Mouse (Mus musculus) Patski (cell line): ENCODE data around the gene Fam78a. TPM values are rescaled to one million over a fixed set of nuclear protein-coding genes. Genes with fewer than 3 reads are reported as not detected.

Experiments
- ATAC-seq: fragments of 100-300 bp; one replicate; pipeline ENCODE4 v1.8.0; 2021
- CTCF ChIA-PET: fragments of 350-600 bp; sonication (Branson Sonifier 250); formaldehyde crosslinking; loops from one replicate; lab custom pipeline; 2022; ENCODE audit warnings: inconsistent platforms; lab: Charles Lee
- POLR2A ChIA-PET: fragments of 350-600 bp; sonication (Branson Sonifier 250); formaldehyde crosslinking; loops from one replicate; lab custom pipeline; 2022; ENCODE audit warnings: antibody characterized with exemption, inconsistent platforms; lab: Charles Lee
- DNase-seq: peaks from one replicate; pipeline ENCODE4 v3.0.0-alpha.2; 2011; ENCODE audit warnings: low read depth, low spot score
- H3K27me3 ChIP-seq: fragments of 371-371 bp; one replicate; pipeline ENCODE4 v1.5.1; 2021
- CTCF ChIP-seq: fragments of 100-300 bp; IDR thresholded peaks from one replicate; pipeline ENCODE4 v1.5.1; 2021
- in situ Hi-C: fragments of 300-500 bp; cut with MboI; formaldehyde crosslinking; loops from 3 replicates; pipeline ENCODE4 v1.11.1; 2018; ENCODE audit warnings: low pct_unique_long_range_greater_than_20kb, mixed read lengths
- polyA plus RNA-seq: library from polyadenylated mRNA; unstranded; gene quantifications from one replicate; pipeline ENCODE4 v1.2.3, GENCODE M21; 2021

Fam78a gene
- polyA plus RNA-seq = 0.08 TPM

DNA sequence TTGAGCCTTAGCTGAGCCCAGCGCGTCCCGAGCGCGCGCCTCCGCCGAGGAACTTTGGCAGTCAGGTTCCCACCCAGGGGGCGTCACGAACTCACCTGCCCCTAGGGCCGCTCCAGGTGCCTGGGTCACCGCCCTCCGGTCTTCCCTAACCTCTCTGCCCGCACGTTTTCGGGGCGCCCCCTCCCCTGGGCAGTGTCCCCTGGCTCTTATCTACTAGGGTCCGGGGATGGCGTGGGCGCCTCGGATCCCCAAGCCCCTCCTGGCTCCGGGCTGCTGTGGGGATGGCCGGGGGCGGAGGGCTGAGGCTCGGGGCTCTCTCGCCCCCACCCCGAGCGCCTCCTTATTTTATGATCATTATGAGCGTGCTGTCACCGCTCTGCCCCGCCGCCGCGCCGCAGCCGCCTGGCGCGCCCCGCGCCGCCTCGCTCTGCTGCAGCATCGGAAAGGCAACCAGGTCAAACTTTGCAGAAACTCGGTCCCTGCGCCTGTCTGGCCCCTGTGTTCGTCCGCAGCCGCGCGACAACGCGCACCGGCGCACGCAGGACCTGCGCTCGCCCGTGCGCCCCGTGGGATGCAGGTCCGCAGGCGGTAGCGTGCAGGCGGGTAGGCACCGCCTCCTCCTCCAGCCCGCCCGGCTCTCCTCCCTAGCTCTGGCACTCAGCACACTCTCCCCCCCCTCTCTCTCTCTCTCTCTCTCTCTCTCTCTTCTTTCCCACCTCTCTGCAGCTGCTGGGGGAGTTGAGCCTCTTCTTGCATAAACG lies at the start of gene Fam78a:
Gene Fam78a (minus strand): TSS at position 747 of the 761 bp plus-strand sequence.
- DNase-seq = no peak
- in situ Hi-C loops = no loop called here
- ChIA-PET CTCF (interaction anchor here (1.8 kb wide), 1 partner anchor 15 kb away, joined by 3 read pairs; no protein-coding TSS in a partner anchor), POLR2A (interaction anchor here (0.6 kb wide), 1 partner anchor 153 kb away, joined by 3 read pairs; no protein-coding TSS in a partner anchor)
- ATAC-seq = no peak
- peaks cover 72% of the 10 kb centered on the region for H3K27me3 ChIP-seq
- no peak for TF ChIP-seq CTCF

DNA sequence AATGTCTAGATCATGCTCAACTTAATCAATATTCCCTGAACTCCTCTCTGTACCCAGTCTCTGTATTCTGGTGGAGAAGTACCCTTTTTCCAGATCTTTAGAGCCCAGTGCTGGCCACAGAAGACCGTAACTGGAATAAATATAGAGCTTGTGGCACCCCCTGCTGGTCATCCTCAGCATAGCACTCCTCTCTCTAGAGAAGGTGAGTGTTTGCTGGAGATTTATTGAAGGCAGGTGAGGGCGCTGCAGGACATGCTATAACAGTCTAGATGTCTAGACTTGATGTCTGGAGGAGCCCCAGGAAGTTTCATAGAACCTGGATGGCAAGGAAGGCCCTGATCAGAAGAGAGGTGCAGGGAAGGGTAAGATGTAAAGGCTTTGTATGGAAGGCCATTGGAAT lies 49.4 kb upstream of the Fam78a start:
- in situ Hi-C loops = loop anchor here (5.0 to 10.0 kb wide), 3 partner anchors 61 to 212 kb away; partner anchors contain the start of gene Pomt1

DNA sequence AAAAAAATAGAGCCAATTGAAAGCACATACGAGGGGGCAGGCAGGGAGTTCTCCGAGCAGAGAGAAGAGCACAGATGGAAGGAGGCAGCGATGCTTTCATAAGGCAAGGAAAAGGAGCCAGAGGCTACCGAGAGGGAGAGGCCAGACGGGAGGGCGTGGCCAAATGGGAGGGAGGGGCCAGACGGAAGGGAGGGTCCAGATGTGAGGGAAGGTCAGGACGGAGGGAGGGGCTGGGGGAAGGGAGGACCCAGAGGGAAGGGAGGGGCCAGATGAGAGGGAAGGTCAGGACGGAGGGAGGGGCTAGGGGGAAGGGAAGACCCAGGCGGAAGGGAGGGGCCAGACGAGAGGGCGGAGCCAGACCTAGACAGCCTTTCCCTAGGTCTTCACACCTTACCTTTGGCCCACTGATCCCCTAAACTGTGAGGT lies 47.9 kb upstream of the Fam78a start:
- CTCF ChIA-PET = no interaction called here
- TF ChIP-seq CTCF = no peak
- in situ Hi-C loops = loop anchor here (5.0 to 10.0 kb wide), 3 partner anchors 62 to 210 kb away; partner anchors contain the start of gene Pomt1
- no peak for DNase-seq
- no peak for ATAC-seq
- POLR2A ChIA-PET = no interaction called here
- no peaks in the 10 kb centered on the region for H3K27me3 ChIP-seq

More for the DNA sequence above, 49.4 kb upstream of the Fam78a start:
- ATAC-seq (peak; percentile 12), DNase-seq (no peak)
- TF ChIP-seq CTCF = peak; percentile 99
- CTCF ChIA-PET = interaction anchor here (0.6 to 2.0 kb wide), 15 partner anchors 10 to 216 kb away, joined by 3 to 8 read pairs (median 4); no protein-coding TSS in a partner anchor
- POLR2A ChIA-PET = no interaction called here
- no peaks in the 10 kb centered on the region for H3K27me3 ChIP-seq

DNA sequence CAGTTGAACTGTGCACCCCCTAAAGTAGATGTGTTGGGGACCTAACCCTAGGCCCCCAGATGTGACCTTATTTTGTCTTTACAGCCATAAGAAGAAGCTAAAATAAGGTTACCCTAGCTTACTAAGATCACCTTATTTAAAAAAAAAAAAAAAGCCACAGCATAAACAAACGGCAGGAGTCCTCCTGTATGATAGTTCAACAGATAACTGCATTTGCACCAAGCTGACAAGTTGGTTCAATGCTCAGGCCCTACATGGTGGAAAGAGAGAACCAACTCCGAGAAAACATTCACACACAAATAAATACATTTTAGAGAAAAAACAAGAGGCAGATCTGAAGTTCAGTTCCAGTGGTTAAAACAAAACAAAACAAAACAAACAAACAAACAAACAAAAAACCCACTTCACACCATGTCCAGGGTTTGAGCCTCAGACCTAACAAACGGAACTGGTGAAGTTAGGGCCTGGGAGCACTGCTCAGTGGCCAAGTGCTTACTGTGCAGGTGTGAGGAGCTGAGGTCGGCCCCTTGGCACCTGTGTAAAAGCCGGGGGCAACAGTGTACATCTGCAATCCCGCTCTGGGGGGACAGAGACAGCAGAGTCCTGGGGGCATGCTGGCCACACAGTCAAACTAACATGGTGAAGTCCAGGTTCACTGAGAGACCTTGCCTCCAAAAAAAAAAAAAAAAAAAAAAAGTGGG lies 47.4 kb upstream of the Fam78a start:
- ChIA-PET POLR2A (no interaction called here), CTCF (interaction anchor here (0.7 to 1.4 kb wide), 2 partner anchors 72 to 99 kb away, joined by 3 read pairs; no protein-coding TSS in a partner anchor)
- H3K27me3 ChIP-seq = no peaks in the 10 kb centered on the region
- no peak for ATAC-seq
- no peak for TF ChIP-seq CTCF
- in situ Hi-C loops = loop anchor here (5.0 to 10.0 kb wide), 3 partner anchors 63 to 210 kb away; partner anchors contain the start of gene Pomt1
- DNase-seq = no peak

DNA sequence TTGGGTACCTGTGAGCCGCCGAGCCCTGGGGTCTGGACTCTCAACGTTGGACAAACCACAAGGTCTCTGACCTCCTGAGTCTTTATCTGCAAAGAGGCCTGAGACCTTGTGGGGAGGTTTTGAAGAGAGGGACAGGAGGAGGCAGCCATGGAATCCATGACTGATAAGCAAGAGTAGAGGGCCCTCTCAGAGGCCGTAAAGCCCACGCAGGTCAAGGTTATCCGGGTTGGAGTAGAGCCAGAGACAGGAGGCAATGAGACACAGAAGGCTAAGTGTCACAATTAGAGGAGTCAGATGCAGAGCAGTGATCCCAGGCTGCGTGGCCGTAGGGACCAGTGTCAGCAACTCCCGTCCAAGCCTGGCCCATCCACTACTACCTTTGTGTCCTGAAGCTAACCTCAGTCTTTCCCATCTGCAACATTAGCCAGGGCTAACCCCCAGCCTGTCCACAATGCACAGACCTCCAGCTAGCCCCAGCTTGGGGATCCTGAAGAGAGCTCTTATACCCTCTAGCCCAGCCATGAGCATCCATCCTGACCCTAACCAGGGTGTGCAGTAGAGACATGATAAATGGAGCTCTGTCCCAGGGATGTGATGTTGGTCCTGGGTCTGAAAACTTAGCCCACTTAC lies 46.7 kb upstream of the Fam78a start:
- in situ Hi-C loops = loop anchor here (5.0 to 10.0 kb wide), 3 partner anchors 63 to 209 kb away; partner anchors contain the start of gene Pomt1
- CTCF ChIA-PET = interaction anchor here (0.7 to 1.4 kb wide), 3 partner anchors 37 to 98 kb away, joined by 3 read pairs; no protein-coding TSS in a partner anchor
- no peaks in the 10 kb centered on the region for H3K27me3 ChIP-seq
- POLR2A ChIA-PET = interaction anchor here (0.5 kb wide), 1 partner anchor 33 kb away, joined by 4 read pairs; no protein-coding TSS in a partner anchor
- no peak for DNase-seq
- no peak for ATAC-seq
- TF ChIP-seq CTCF = no peak

DNA sequence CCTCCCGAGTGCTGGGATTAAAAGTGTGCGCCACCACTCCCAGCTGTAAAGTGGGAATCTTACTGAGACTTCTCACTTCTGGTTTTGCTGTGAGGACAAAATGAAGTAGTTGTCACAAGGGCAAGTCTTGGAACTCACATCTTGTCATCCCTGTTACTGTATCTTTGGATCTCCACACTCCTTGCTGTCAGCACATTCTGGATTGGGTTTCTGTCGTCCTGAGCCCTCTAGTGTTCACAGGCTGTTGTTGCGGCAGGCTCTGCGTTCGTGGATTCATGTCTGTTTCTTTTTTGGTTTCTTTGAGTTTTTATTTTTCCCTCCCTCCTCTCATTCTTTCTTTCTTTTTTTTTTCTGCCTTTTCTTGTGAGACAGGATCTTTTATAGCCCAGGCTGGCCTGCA lies 45.8 kb upstream of the Fam78a start:
- no peak for ATAC-seq

DNA sequence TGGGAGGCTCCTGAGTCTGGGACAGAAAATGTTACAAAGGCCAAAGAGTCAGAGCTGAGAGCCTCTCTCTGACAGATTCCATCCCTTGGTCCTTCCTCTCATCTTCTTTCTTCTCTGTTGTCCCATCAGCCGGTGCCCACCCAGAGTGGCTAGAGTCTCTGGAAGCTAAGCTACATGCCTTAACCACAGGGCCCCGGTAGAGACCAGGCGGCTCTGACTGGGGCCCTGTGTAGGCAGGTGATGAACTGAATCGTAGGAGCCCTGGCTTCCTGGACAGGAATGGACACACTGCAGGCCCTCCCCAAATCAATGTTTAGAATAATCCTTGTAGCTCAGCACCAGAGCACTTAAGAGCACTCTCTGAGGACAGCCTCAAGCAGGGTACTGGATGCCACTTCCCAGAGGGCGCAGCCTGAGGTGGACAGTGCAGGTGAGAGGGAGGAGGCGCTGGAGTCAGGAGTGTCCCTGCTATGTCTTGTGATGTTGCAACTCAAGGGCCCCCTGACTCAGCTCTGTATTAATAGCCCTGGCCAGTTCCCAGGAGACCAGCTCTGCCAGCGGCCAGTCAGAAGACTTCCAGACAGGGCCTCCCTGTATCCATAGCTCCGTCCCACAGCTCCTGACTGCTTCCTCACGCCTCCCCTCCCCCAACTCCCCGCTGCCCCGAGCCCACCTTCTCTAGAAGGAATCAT lies 44.9 kb upstream of the Fam78a start:
- ChIA-PET CTCF (interaction anchor here (0.7 to 1.4 kb wide), 5 partner anchors 9 to 113 kb away, joined by 3 to 5 read pairs (median 3); no protein-coding TSS in a partner anchor), POLR2A (no interaction called here)
- no peaks in the 10 kb centered on the region for H3K27me3 ChIP-seq
- ATAC-seq (no peak), DNase-seq (no peak)
- no peak for TF ChIP-seq CTCF
- in situ Hi-C loops = loop anchor here (5.0 to 10.0 kb wide), 3 partner anchors 65 to 207 kb away; partner anchors contain the start of gene Pomt1

More for the DNA sequence above, 45.8 kb upstream of the Fam78a start:
- DNase-seq = no peak
- peak; percentile 92 for TF ChIP-seq CTCF
- CTCF ChIA-PET = interaction anchor here (0.7 to 1.4 kb wide), 7 partner anchors 10 to 97 kb away, joined by 3 to 5 read pairs (median 3); no protein-coding TSS in a partner anchor
- no peaks in the 10 kb centered on the region for H3K27me3 ChIP-seq
- POLR2A ChIA-PET = interaction anchor here (0.5 kb wide), 1 partner anchor 33 kb away, joined by 4 read pairs; no protein-coding TSS in a partner anchor
- in situ Hi-C loops = loop anchor here (5.0 to 10.0 kb wide), 3 partner anchors 64 to 208 kb away; partner anchors contain the start of gene Pomt1

DNA sequence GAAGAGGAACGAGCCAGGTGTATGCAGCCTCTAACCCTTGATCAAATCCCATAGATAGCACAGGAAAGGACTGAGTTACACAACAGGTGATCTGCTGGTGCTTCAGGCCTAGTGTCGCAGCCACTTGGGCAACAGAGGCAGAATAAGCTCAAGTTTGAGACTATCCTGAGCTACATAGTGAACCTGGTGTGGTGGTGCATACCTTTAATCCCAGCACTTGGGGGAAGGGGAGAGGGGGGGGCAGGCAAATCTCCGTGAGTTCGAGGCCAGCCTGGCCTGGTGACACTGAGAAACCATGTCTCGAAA lies 43.8 kb upstream of the Fam78a start:
- no peak for TF ChIP-seq CTCF
- ATAC-seq = no peak
- no peaks in the 10 kb centered on the region for H3K27me3 ChIP-seq
- in situ Hi-C loops = no loop called here
- DNase-seq = no peak
- POLR2A ChIA-PET = no interaction called here
- CTCF ChIA-PET = no interaction called here
